In the genomic region with DNA sequence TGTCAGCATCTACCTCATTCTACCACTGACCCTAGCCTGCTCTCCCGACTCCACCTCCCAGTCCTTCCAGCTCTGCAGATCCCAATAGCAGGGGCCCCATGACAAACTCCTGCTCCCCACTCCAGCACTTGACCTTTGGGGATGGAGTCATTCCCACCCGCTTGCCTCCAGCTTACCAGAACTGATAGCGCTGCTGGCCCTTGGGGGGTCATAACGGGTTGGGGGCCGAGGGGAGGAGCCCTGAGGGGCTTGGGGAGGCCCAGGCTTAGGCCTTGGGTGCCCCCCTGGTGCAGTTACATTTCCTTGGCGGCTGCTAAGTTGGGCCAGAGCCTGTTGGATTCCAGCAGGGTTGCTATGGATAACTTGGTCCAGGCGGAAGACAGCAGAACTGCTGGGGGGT, we compare ENCODE assay signal across 28 mouse cellular contexts. TPM values are rescaled to one million over a fixed set of nuclear protein-coding genes. Genes with fewer than 3 reads are reported as not detected.
DNase-seq lines count a peak whose midpoint lies in the region; ATAC-seq and TF ChIP-seq lines count a peak whose summit lies in the region.
"Had no signal": no experiment of that assay in that cellular context is flagged by ENCODE, and none has a peak within 500 bp of the region (broad histone marks: within the 10 kb centered on the region; RNA-seq: fewer than 3 reads in every experiment).

No protein-coding gene starts in this region.

- H3K4me1 ChIP-seq in limb, embryonic 12.5 days (replicated peaks) = peaks cover 11% of the 10 kb centered on the region; the same call in 1 of the 2 replicates
- peaks cover 9% of the 10 kb centered on the region for H3K4me1 ChIP-seq in limb, embryonic 10.5 days
- peaks cover 23% of the 10 kb centered on the region for H3K4me1 ChIP-seq in embryonic facial prominence, embryonic 13.5 days
- H3K4me1 ChIP-seq in limb, embryonic 13.5 days = peaks cover 8% of the 10 kb centered on the region; the same call in 1 of the 2 replicates
- H3K4me1 ChIP-seq in hindbrain, postnatal 0 days (ENCODE audit: insufficient read depth, low read length) = no peaks in the 10 kb centered on the region
- H3K4me1 ChIP-seq in lung, postnatal 0 days (ENCODE audit: insufficient read depth, low read depth, low read length) = no peaks in the 10 kb centered on the region
- H3K4me1 ChIP-seq: heart, embryonic 10.5 days; hindbrain, embryonic 10.5 days; hindbrain, embryonic 13.5 days had no signal

- H3K4me2 ChIP-seq in limb, embryonic 12.5 days = no peak overlapping the region
- peak overlapping the region; percentile 5; the same call in 1 of the 2 replicates for H3K4me2 ChIP-seq in embryonic facial prominence, embryonic 13.5 days
- no peak overlapping the region for H3K4me2 ChIP-seq in limb, embryonic 13.5 days (replicated peaks)
- H3K4me2 ChIP-seq in hindbrain, postnatal 0 days (ENCODE audit: low read depth, low read length) = no peak overlapping the region
- no peak overlapping the region for H3K4me2 ChIP-seq in lung, postnatal 0 days (replicated peaks; ENCODE audit: low read depth, low read length)
- H3K4me2 ChIP-seq: hindbrain, embryonic 13.5 days had no signal

- WGBS in limb, embryonic 12.5 days = 86% methylated on average over 7 of the region's 7 CpGs
- WGBS in limb, embryonic 10.5 days = 96% methylated on average over 7 of the region's 7 CpGs
- WGBS in embryonic facial prominence, embryonic 13.5 days = 73% methylated on average over 7 of the region's 7 CpGs
- WGBS in limb, embryonic 13.5 days = 83% methylated on average over 7 of the region's 7 CpGs
- WGBS in hindbrain, postnatal 0 days = 64% methylated on average over 7 of the region's 7 CpGs
- WGBS in lung, postnatal 0 days = 82% methylated on average over 7 of the region's 7 CpGs

- no peaks in the 10 kb centered on the region for H3K9me3 ChIP-seq in limb, embryonic 12.5 days
- no peaks in the 10 kb centered on the region for H3K9me3 ChIP-seq in limb, embryonic 10.5 days (replicated peaks)
- no peaks in the 10 kb centered on the region for H3K9me3 ChIP-seq in embryonic facial prominence, embryonic 13.5 days
- no peaks in the 10 kb centered on the region for H3K9me3 ChIP-seq in limb, embryonic 13.5 days
- H3K9me3 ChIP-seq in hindbrain, postnatal 0 days (ENCODE audit: low read length) = no peaks in the 10 kb centered on the region
- no peaks in the 10 kb centered on the region for H3K9me3 ChIP-seq in lung, postnatal 0 days (ENCODE audit: low read length)
- H3K9me3 ChIP-seq: heart, embryonic 10.5 days; hindbrain, embryonic 10.5 days; hindbrain, embryonic 13.5 days had no signal

- H3K9ac ChIP-seq in limb, embryonic 12.5 days (replicated peaks) = peak overlapping the region; percentile 42; the same call in 1 of the 2 replicates
- peak overlapping the region; percentile 63 for H3K9ac ChIP-seq in embryonic facial prominence, embryonic 13.5 days
- peak overlapping the region; percentile 19; the same call in 1 of the 2 replicates for H3K9ac ChIP-seq in limb, embryonic 13.5 days
- H3K9ac ChIP-seq in hindbrain, postnatal 0 days (replicated peaks; ENCODE audit: low read length) = no peak overlapping the region
- H3K9ac ChIP-seq in lung, postnatal 0 days (replicated peaks; ENCODE audit: low read depth) = no peak overlapping the region
- H3K9ac ChIP-seq: forebrain, postnatal 0 days; hindbrain, embryonic 13.5 days had no signal

- no peak for ATAC-seq in limb, embryonic 12.5 days (ENCODE audit: insufficient number of reproducible peaks, insufficient read depth, low FRiP score, low TSS enrichment, low read depth)
- ATAC-seq in embryonic facial prominence, embryonic 13.5 days (ENCODE audit: insufficient number of reproducible peaks, insufficient read depth, low FRiP score, low TSS enrichment, low read depth) = no peak
- no peak for ATAC-seq in limb, embryonic 13.5 days (ENCODE audit: low FRiP score, low read depth)
- no peak for ATAC-seq in hindbrain, postnatal 0 days
- ATAC-seq in lung, postnatal 0 days = no peak
- ATAC-seq: CD4-positive, CD25-positive, alpha-beta regulatory T cell, adult 4 months; forebrain, embryonic 14.5 days; forebrain, postnatal 0 days; hindbrain, embryonic 16.5 days; inflammation-experienced regulatory T-cells, adult 6 months; intestine, embryonic 16.5 days had no signal

- no peaks in the 10 kb centered on the region for H3K27me3 ChIP-seq in limb, embryonic 12.5 days
- H3K27me3 ChIP-seq in limb, embryonic 10.5 days (ENCODE audit: low read depth, poor library complexity, severe bottlenecking) = no peaks in the 10 kb centered on the region
- H3K27me3 ChIP-seq in embryonic facial prominence, embryonic 13.5 days = no peaks in the 10 kb centered on the region
- H3K27me3 ChIP-seq in limb, embryonic 13.5 days = no peaks in the 10 kb centered on the region
- no peaks in the 10 kb centered on the region for H3K27me3 ChIP-seq in hindbrain, postnatal 0 days (ENCODE audit: insufficient read depth, low read length)
- H3K27me3 ChIP-seq in lung, postnatal 0 days (replicated peaks; ENCODE audit: insufficient read depth, low read length) = no peaks in the 10 kb centered on the region
- H3K27me3 ChIP-seq: hindbrain, embryonic 13.5 days had no signal

- H3K27ac ChIP-seq in limb, embryonic 12.5 days = peak overlapping the region; percentile 17; the same call in 1 of the 2 replicates
- H3K27ac ChIP-seq in limb, embryonic 10.5 days = no peak overlapping the region
- peak overlapping the region; percentile 77 for H3K27ac ChIP-seq in embryonic facial prominence, embryonic 13.5 days
- peak overlapping the region; percentile 44; the same call in 1 of the 2 replicates for H3K27ac ChIP-seq in limb, embryonic 13.5 days
- H3K27ac ChIP-seq in hindbrain, postnatal 0 days = no peak overlapping the region
- H3K27ac ChIP-seq in lung, postnatal 0 days (ENCODE audit: low read length) = no peak overlapping the region
- H3K27ac ChIP-seq: gastrocnemius, adult 2 months; heart, embryonic 10.5 days; hindbrain, embryonic 10.5 days; hindbrain, embryonic 13.5 days had no signal

- TF ChIP-seq CTCF in hindbrain, postnatal 0 days (IDR thresholded peaks at IDR 0.05; ENCODE audit: low read depth) = no peak
- no peak for TF ChIP-seq CTCF in lung, postnatal 0 days (IDR thresholded peaks at IDR 0.05)

- peaks cover 100% of the 10 kb centered on the region for H3K36me3 ChIP-seq in limb, embryonic 12.5 days
- H3K36me3 ChIP-seq in limb, embryonic 10.5 days = peaks cover 99% of the 10 kb centered on the region
- H3K36me3 ChIP-seq in embryonic facial prominence, embryonic 13.5 days = peaks cover 98% of the 10 kb centered on the region
- H3K36me3 ChIP-seq in limb, embryonic 13.5 days = peaks cover 98% of the 10 kb centered on the region
- H3K36me3 ChIP-seq in hindbrain, postnatal 0 days (ENCODE audit: insufficient read depth, low read length) = peaks cover 96% of the 10 kb centered on the region
- peaks cover 91% of the 10 kb centered on the region for H3K36me3 ChIP-seq in lung, postnatal 0 days (ENCODE audit: insufficient read depth, low read length)

- DNase-seq in limb, embryonic 10.5 days (ENCODE audit: low spot score) = no peak
- no peak for DNase-seq in hindbrain, postnatal 0 days (ENCODE audit: low spot score)
- DNase-seq in lung, postnatal 0 days (ENCODE audit: low spot score) = no peak
- DNase-seq in neural tube, embryonic 10.5 days (ENCODE audit: extremely low spot score, low spot score) = no peak
- DNase-seq: adrenal gland, adult 2 months; adrenal gland, postnatal 14 days; cerebellum, adult 11-12 months; cerebellum, adult 8-10 months; cerebellum, postnatal 10 days; cerebellum, postnatal 36 days; embryo, embryonic 11 days; forebrain, postnatal 0 days; gastrocnemius, adult 2 months; gastrocnemius, postnatal 14 days; heart, adult 18-20 months; heart, postnatal 36 days had no signal

- no peak for TF ChIP-seq EP300 in lung, postnatal 0 days (IDR thresholded peaks at IDR 0.05)

- H3K4me3 ChIP-seq in limb, embryonic 12.5 days (replicated peaks) = no peak overlapping the region
- no peak overlapping the region for H3K4me3 ChIP-seq in limb, embryonic 10.5 days
- H3K4me3 ChIP-seq in embryonic facial prominence, embryonic 13.5 days = no peak overlapping the region
- no peak overlapping the region for H3K4me3 ChIP-seq in limb, embryonic 13.5 days
- no peak overlapping the region for H3K4me3 ChIP-seq in hindbrain, postnatal 0 days (ENCODE audit: low read length)
- no peak overlapping the region for H3K4me3 ChIP-seq in lung, postnatal 0 days (ENCODE audit: low read depth, low read length)
- H3K4me3 ChIP-seq: gastrocnemius, adult 2 months; heart, embryonic 10.5 days; hindbrain, embryonic 10.5 days; hindbrain, embryonic 13.5 days had no signal

RNA-seq across cellular contexts. Expression of gene Prrc2a, which starts 10.1 kb away (rescaled TPM):
- polyA plus RNA-seq in limb, embryonic 12.5 days (2016; fragmentation: Nextera tagmentation; extraction: Ambion mirVana) = 212 and 231 TPM in 2 replicates
- polyA plus RNA-seq in limb, embryonic 10.5 days (2016; fragmentation: Nextera tagmentation; extraction: Ambion mirVana) = 213 and 229 TPM in 2 replicates
- polyA plus RNA-seq in embryonic facial prominence, embryonic 13.5 days (2015; fragmentation: Nextera tagmentation; extraction: Ambion mirVana) = 193 and 244 TPM in 2 replicates
- polyA plus RNA-seq in limb, embryonic 13.5 days (2015; fragmentation: Nextera tagmentation; extraction: Ambion mirVana) = 217 and 227 TPM in 2 replicates
- total RNA-seq in hindbrain, postnatal 0 days (2014; rRNA removed) = 218 and 223 TPM in 2 replicates
- polyA plus RNA-seq in hindbrain, postnatal 0 days (2015; fragmentation: Nextera tagmentation; extraction: Ambion mirVana) = 92.6 and 99.2 TPM in 2 replicates
- 74.1 and 86.0 TPM in 2 replicates for polyA plus RNA-seq in lung, postnatal 0 days (2015; fragmentation: Nextera tagmentation; extraction: Ambion mirVana)

RNA-seq across cellular contexts. Expression of gene Bag6, which starts 19.6 kb away (rescaled TPM):
- polyA plus RNA-seq in limb, embryonic 12.5 days (2016; fragmentation: Nextera tagmentation; extraction: Ambion mirVana) = 70.4 TPM in 2 replicates
- polyA plus RNA-seq in limb, embryonic 10.5 days (2016; fragmentation: Nextera tagmentation; extraction: Ambion mirVana) = 74.2 and 74.7 TPM in 2 replicates
- polyA plus RNA-seq in embryonic facial prominence, embryonic 13.5 days (2015; fragmentation: Nextera tagmentation; extraction: Ambion mirVana) = 65.1 and 67.8 TPM in 2 replicates
- polyA plus RNA-seq in limb, embryonic 13.5 days (2015; fragmentation: Nextera tagmentation; extraction: Ambion mirVana) = 66.7 and 67.2 TPM in 2 replicates
- 320 and 368 TPM in 2 replicates for total RNA-seq in hindbrain, postnatal 0 days (2014; rRNA removed)
- polyA plus RNA-seq in hindbrain, postnatal 0 days (2015; fragmentation: Nextera tagmentation; extraction: Ambion mirVana) = 50.0 and 55.8 TPM in 2 replicates
- polyA plus RNA-seq in lung, postnatal 0 days (2015; fragmentation: Nextera tagmentation; extraction: Ambion mirVana) = 34.8 and 35.8 TPM in 2 replicates

RNA-seq across cellular contexts. Expression of gene Aif1, which starts 21.3 kb away (rescaled TPM):
- 4.7 and 4.9 TPM in 2 replicates for polyA plus RNA-seq in limb, embryonic 12.5 days (2016; fragmentation: Nextera tagmentation; extraction: Ambion mirVana)
- 1.5 and 1.8 TPM in 2 replicates for polyA plus RNA-seq in limb, embryonic 10.5 days (2016; fragmentation: Nextera tagmentation; extraction: Ambion mirVana)
- polyA plus RNA-seq in embryonic facial prominence, embryonic 13.5 days (2015; fragmentation: Nextera tagmentation; extraction: Ambion mirVana) = 8.1 and 9.8 TPM in 2 replicates
- 9.0 and 10.2 TPM in 2 replicates for polyA plus RNA-seq in limb, embryonic 13.5 days (2015; fragmentation: Nextera tagmentation; extraction: Ambion mirVana)
- 0.21 and 2.4 TPM in 2 replicates for total RNA-seq in hindbrain, postnatal 0 days (2014; rRNA removed)
- polyA plus RNA-seq in hindbrain, postnatal 0 days (2015; fragmentation: Nextera tagmentation; extraction: Ambion mirVana) = 9.5 and 10.9 TPM in 2 replicates
- 9.9 and 10.3 TPM in 2 replicates for polyA plus RNA-seq in lung, postnatal 0 days (2015; fragmentation: Nextera tagmentation; extraction: Ambion mirVana)
- polyA plus RNA-seq: C2C12 had no signal

RNA-seq across cellular contexts. Expression of gene Apom, which starts 22.8 kb away (rescaled TPM):
- 0.61 and 0.70 TPM in 2 replicates for polyA plus RNA-seq in limb, embryonic 12.5 days (2016; fragmentation: Nextera tagmentation; extraction: Ambion mirVana)
- 0.39 and 0.56 TPM in 2 replicates for polyA plus RNA-seq in limb, embryonic 10.5 days (2016; fragmentation: Nextera tagmentation; extraction: Ambion mirVana)
- polyA plus RNA-seq in embryonic facial prominence, embryonic 13.5 days (2015; fragmentation: Nextera tagmentation; extraction: Ambion mirVana) = 0.28 and 8.7 TPM in 2 replicates
- polyA plus RNA-seq in limb, embryonic 13.5 days (2015; fragmentation: Nextera tagmentation; extraction: Ambion mirVana) = 3.2 TPM in 1 of 2 replicates, not detected in the other
- 0.37 TPM in 1 of 2 replicates, not detected in the other for total RNA-seq in hindbrain, postnatal 0 days (2014; rRNA removed)
- polyA plus RNA-seq in hindbrain, postnatal 0 days (2015; fragmentation: Nextera tagmentation; extraction: Ambion mirVana) = 0.35 TPM in 1 of 2 replicates, not detected in the other
- 0.19 and 0.27 TPM in 2 replicates for polyA plus RNA-seq in lung, postnatal 0 days (2015; fragmentation: Nextera tagmentation; extraction: Ambion mirVana)
- total RNA-seq: gastrocnemius, adult 2 months; gastrocnemius, postnatal 14 days; heart, adult 18-20 months; heart, postnatal 36 days had no signal
- polyA plus RNA-seq: forebrain, postnatal 0 days; hindbrain, embryonic 16.5 days; inflammation-experienced regulatory T-cells, adult 6 months had no signal

RNA-seq across cellular contexts. Expression of gene D17H6S53E, which starts 28.4 kb away (rescaled TPM):
- 7.1 and 10.1 TPM in 2 replicates for polyA plus RNA-seq in limb, embryonic 12.5 days (2016; fragmentation: Nextera tagmentation; extraction: Ambion mirVana)
- 8.4 and 8.5 TPM in 2 replicates for polyA plus RNA-seq in limb, embryonic 10.5 days (2016; fragmentation: Nextera tagmentation; extraction: Ambion mirVana)
- 10.9 and 12.3 TPM in 2 replicates for polyA plus RNA-seq in embryonic facial prominence, embryonic 13.5 days (2015; fragmentation: Nextera tagmentation; extraction: Ambion mirVana)
- 11.7 and 13.4 TPM in 2 replicates for polyA plus RNA-seq in limb, embryonic 13.5 days (2015; fragmentation: Nextera tagmentation; extraction: Ambion mirVana)
- 14.0 and 29.7 TPM in 2 replicates for total RNA-seq in hindbrain, postnatal 0 days (2014; rRNA removed)
- polyA plus RNA-seq in hindbrain, postnatal 0 days (2015; fragmentation: Nextera tagmentation; extraction: Ambion mirVana) = 9.4 and 11.6 TPM in 2 replicates
- polyA plus RNA-seq in lung, postnatal 0 days (2015; fragmentation: Nextera tagmentation; extraction: Ambion mirVana) = 14.4 and 16.3 TPM in 2 replicates

Comparison
In these comparisons a context has a peak if more than half of its experiments do, and no peak if none do; other contexts are left out.
1. H3K27ac ChIP-seq: peak in limb, embryonic 12.5 days (single experiment), embryonic facial prominence, embryonic 13.5 days (single experiment) and limb, embryonic 13.5 days (single experiment); none in limb, embryonic 10.5 days (single experiment), hindbrain, postnatal 0 days (single experiment) and lung, postnatal 0 days (single experiment).
2. H3K9ac ChIP-seq: peak in limb, embryonic 12.5 days (single experiment), embryonic facial prominence, embryonic 13.5 days (single experiment) and limb, embryonic 13.5 days (single experiment); none in hindbrain, postnatal 0 days (single experiment) and lung, postnatal 0 days (single experiment).